Comparison of ENCODE assay signal across 8 mouse cellular contexts in the genomic region with DNA sequence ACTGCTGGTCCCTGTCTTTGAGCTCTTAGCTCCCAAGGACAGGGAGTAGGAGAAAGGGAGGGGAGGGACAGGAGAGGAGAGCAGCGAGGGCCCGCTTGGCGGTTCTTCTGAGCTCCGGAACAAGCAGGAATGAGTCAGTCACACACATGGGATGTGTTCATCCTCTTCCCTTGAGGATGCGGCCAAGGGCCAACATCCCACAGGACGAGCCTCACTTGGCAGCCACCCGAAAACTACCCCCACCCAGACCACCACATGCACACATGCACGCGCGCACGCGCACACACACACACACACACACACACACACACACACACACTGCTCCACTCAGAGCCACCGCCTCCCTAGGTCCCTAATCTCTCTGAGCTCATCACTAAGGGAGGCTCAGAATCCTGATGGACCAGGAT.
DNase-seq lines count a peak whose midpoint lies in the region; ATAC-seq and TF ChIP-seq lines count a peak whose summit lies in the region.

No protein-coding gene starts in this region.

- H3K4me3 ChIP-seq in kidney, adult 2 months (ENCODE audit: insufficient read depth, low read depth, low read length): no peak overlapping the region
- H3K4me3 ChIP-seq in intestine, embryonic 15.5 days (replicated peaks): no peak overlapping the region

- peak; percentile 10 for DNase-seq in kidney, adult 2 months
- no peak for DNase-seq in kidney, postnatal 25 days
- DNase-seq in MN1 (ENCODE audit: low spot score): peak; percentile 25
- DNase-seq in cerebellum, adult 9-11 months: peak; percentile 78
- no peak for DNase-seq in urinary bladder, postnatal 36 days (ENCODE audit: low spot score in 2 of 2)

- H3K9ac ChIP-seq in intestine, embryonic 15.5 days: no peak overlapping the region

- TF ChIP-seq CTCF in kidney, adult 2 months (conservative IDR thresholded peaks at IDR 0.05; ENCODE audit: insufficient read depth, insufficient read length, low read depth, low read length): no peak

- no peak overlapping the region for H3K4me2 ChIP-seq in intestine, embryonic 15.5 days (replicated peaks)

- no peaks in the 10 kb centered on the region for H3K4me1 ChIP-seq in kidney, adult 2 months (ENCODE audit: control insufficient read depth, insufficient read depth, low read length)
- peaks cover 44% of the 10 kb centered on the region for H3K4me1 ChIP-seq in intestine, embryonic 15.5 days (replicated peaks)

- no peak overlapping the region for H3K27ac ChIP-seq in kidney, adult 2 months (ENCODE audit: insufficient read depth, low read depth, low read length)
- peak overlapping the region; percentile 64; the same call in 1 of the 2 replicates for H3K27ac ChIP-seq in intestine, embryonic 15.5 days

- peak; percentile 58 for ATAC-seq in intestine, embryonic 15.5 days
- no peak for ATAC-seq in megakaryocyte-erythroid progenitor cell, adult 5-6 weeks (replicated peaks; ENCODE audit: low FRiP score, low TSS enrichment, poor library complexity, severe bottlenecking)
- no peak for ATAC-seq in monocyte, adult 5-6 weeks (replicated peaks; ENCODE audit: insufficient number of reproducible peaks, low FRiP score, low TSS enrichment, poor library complexity, severe bottlenecking)

- TF ChIP-seq POLR2A in kidney, adult 2 months (IDR thresholded peaks at IDR 0.05; ENCODE audit: low read depth, low read length): no peak

- no peaks in the 10 kb centered on the region for H3K9me3 ChIP-seq in intestine, embryonic 15.5 days

- 64% methylated on average over 13 of the region's 13 CpGs for WGBS in kidney, adult 2 months
- 65% methylated on average over 13 of the region's 13 CpGs for WGBS in intestine, embryonic 15.5 days

- H3K27me3 ChIP-seq in kidney, adult 2 months (replicated peaks; ENCODE audit: control insufficient read depth, insufficient read depth, low read length): no peaks in the 10 kb centered on the region
- H3K27me3 ChIP-seq in intestine, embryonic 15.5 days (replicated peaks): no peaks in the 10 kb centered on the region

- H3K36me3 ChIP-seq in kidney, adult 2 months (ENCODE audit: control insufficient read depth, insufficient read depth, low read length): no peaks in the 10 kb centered on the region
- H3K36me3 ChIP-seq in intestine, embryonic 15.5 days: no peaks in the 10 kb centered on the region

Comparison
In these comparisons a context has a peak if more than half of its experiments do, and no peak if none do; other contexts are left out.
1. DNase-seq: peak in kidney, adult 2 months (single experiment), MN1 (single experiment) and cerebellum, adult 9-11 months (single experiment); none in kidney, postnatal 25 days (0 of 2) and urinary bladder, postnatal 36 days (0 of 2).